Mouse (Mus musculus) NIH3T3 (cell line): ENCODE data around the gene Znhit1.
A peak's percentile ranks its signal among the peaks of the same experiment; 100 is the strongest.

Source experiments
- DNase-seq: peaks from one replicate; pipeline ENCODE4 v3.0.0-alpha.2; 2012; ENCODE audit warnings: low read depth

Znhit1 gene

DNA sequence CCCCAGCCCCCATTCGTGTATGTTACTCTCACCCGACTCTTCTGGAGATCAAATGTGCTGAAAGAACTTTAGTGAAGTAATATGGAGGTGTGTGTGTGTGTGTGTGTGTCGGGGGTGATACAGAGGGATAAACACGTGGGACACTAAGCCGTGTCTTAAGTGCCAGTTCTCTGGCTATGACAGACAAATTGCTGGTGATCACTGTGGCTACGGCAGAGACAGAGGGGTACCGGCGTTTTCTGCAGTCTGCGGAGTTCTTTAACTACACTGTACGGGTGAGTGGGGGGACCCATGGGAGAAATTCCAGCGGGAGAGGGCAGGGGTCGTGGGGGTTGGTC, at the start of gene Znhit1:
Gene Znhit1 (minus strand): TSS at position 88 of the 338 bp plus-strand sequence.
- DNase-seq: no peak

DNA sequence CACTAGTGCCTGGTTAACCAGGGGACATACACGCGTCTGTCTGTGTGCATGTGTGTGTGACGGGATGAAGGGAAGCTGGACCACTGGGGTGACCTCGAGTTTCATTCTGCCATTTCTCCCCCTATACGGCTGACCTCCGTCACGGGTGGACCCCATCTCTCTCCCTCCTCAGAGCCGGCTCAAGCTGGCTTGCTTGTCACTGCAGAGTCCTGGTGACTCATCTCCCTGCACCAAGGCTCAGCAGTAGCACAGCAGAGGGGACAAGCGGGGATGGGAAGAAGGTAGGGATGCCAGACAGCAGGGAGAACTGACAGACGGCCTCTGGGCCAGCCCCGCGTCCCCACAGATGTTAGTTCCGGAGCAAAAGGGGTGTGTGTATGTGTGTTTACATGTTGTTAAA, 48.4 kb upstream of the Znhit1 start:
- no peak for DNase-seq

DNA sequence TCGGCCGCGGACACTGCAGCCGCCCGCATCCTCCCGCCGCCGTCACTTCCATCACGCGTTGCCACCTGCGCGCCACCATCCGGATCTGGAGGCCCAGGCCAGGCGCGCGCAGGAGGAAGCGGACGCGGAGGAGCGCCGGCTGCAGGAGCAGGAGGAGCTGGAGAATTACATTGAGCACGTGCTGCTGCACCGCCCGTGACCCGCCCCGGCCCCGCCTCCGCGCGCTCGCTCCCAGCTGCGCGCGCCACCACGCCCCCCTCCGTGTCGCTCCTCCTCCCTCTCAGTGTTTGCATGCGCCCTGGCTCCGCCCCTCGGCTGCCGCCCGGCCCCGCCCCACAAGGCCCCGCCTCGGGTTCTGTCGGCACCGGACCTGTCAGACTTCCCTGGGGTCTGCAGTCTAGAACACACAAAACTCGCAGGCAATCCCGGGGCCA, 44.8 kb upstream of the Znhit1 start:
- peak; percentile 97 for DNase-seq

DNA sequence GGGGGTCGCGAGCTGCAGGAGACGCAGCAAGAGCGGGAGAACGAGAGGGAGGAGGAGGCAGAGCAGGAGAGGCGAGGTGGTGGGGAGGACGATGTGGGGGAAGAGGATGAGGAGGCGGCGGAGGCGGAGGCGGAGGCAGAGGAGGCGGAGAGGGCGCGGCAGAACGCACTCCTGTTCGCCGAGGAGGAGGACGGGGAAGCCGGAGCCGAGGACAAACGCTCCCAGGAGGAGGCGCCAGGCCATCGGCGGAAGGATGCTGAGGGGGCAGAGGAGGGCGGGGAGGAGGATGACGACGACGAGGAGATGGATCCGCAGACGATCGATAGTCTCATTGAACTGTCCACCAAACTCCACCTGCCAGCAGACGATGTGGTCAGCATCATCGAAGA, 44.2 kb upstream of the Znhit1 start:
- DNase-seq: peak; percentile 68

DNA sequence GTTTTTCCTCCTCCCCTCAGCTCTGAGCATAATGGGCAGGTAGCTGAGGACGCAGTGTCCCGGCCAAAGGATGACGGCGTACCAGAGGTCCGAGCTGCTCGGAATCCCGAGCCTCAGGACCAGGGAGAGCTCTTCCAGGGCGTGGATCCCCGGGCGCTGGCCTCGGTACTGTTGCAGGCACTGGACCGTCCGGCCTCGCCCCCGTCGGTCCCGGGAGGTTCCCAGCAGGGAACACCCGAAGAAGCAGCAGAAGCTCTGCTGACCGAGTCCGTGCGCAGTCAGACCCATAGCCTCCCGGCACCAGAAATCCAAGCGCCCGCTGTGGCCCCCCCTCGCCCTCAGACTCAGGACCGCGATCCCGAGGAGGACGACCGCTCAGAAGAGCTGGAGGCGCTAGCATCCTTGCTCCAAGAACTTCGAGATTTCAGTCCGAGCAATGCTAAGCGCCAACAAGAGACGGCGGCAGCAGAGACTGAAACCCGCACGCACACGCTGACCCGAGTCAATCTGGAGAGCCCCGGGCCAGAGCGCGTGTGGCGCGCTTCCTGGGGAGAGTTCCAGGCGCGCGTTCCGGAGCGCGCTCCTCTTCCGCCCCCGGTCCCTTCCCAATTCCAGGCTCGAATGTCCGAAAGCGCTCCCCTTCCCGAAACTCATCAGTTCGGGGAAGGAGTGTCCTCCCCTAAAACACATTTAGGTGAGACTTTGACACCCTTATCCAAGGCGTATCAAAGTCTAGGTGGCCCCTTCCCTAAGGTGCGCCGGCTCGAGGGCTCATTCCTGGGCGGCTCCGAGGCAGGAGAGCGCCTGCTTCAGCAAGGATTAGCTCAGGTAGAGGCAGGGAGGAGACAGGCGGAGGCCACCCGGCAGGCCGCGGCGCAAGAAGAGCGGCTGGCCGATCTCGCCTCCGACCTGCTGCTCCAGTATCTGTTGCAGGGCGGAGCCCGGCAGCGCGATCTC, 43.5 kb upstream of the Znhit1 start:
- DNase-seq: peak; percentile 58

DNA sequence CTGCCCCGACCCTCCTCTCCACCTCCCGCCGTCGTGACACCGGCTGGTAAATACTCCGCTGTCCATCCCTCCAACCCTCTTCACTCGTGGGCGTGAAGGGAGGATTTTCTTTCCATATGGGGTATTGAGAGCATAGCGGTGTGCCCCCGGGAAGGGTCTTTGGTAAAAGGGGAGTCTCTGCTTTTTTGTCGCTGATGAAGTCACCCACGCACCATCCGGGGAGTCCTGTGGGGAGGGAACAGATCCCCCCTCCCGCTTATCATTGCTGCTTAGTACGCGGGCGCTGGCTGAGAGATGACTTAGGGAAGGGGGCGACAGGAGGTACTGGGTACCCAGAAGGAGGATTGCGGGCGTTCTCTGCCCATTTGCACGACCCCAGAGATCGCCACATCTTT, 42.6 kb upstream of the Znhit1 start:
- no peak for DNase-seq

DNA sequence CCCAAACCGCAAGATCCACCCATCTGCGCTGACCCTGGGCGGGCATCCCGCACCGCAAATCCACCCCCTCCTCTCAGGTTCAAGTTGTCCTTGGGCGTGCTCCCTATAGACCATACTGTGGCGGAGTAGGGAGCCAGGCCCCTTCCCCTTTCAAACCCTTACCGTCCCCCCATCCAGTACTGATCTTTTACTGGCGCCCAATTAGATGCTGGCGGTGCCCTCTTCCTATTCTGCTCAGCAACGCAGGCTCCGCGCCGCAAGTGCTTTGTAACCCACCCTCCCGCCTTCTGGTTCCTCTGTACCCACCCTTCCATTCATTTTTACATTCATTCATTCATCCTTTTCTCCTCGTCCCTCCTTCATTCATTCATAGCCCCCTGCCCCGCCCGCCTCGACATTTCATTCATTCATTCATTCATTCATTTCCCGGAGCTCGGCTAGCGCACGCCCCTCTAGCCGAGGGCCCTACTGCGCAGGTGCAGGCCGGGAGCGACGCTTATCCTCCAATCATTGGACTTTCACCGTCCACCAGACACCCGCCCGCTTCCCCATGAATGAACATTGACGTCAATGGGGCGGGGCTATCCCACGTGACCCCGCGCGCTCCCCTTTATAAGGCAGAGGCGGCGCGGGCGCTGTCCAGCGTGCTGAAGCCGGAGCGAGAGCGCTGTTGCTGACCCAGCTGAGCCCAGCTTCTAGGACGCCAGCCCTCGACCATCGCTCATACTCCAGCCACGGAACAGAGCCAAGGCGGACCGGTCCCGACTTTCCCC, 42.0 kb upstream of the Znhit1 start:
- DNase-seq: peak; percentile 99

DNA sequence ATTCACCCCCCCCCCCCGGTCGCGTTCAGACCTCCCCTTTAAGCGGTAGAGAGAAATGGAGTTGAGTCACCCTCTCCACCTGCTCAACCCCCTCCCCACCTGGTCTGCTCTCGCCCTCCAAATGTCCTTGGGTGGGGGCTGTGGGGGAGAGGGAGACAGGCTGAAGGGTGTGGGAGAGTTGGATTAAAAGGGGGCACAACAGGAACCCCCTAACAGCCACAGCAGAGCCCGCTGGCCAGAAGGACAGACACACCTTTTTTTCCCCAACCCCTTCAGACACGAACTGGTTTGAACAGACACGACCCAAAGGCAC, 41.4 kb upstream of the Znhit1 start:
- DNase-seq: no peak

DNA sequence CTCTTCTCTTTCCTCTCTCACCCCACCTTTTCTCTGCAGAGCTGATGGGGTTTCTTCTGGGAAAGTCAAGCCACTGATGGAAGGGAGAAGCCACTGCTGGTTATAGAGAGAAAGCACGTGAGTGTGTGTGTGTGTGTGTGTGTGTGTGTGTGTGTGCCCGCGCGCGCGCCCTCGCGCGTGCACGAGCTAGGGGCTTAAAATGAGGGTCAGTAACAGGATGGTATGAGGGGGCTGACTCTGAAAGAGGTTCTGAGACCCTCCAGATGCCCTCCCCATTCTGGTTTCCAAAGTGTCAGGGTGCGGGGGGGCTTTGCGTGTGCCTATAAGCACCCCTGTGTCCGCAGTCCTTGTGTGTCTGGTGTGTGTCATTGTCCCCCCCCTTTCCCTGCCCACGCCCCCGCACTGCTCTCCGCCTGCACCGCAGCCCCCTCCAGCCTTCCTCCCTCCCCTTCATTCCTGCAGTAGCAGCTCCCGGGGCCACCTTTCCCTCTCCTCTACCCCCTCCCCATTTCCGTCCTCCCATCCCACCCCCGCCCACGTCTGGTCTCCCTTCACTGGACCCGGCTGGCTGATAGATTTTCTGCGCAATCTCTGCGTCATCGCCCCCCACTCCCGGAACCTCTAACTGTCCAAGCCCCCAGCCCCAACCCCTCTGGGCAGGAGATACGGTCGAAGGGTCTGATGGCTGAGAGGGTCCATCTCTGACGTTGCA, 40.9 kb upstream of the Znhit1 start:
- no peak for DNase-seq

DNA sequence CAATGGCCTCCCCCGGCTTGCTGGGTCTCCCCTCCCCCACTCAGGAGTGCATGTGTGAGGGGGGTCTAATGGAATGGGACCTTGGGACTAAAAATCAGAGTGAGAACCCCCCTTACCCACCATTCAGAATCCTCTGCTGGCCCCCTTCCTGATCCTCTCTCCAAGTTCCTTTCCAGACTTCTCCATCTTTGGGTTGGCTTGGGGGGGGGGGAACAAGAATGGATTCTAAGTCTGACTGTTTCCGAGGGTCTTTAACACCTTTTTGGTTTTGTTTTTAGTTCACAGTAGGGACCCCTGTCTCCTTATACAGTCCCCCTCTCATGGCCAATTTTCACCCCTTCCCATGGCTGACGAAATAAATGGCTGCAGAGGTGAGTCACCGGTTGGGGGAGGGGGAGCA, 38.3 kb upstream of the Znhit1 start, which contains the start of gene Vgf:
Gene Vgf (plus strand): TSS at position 301 of the 400 bp plus-strand sequence.
- no peak for DNase-seq

DNA sequence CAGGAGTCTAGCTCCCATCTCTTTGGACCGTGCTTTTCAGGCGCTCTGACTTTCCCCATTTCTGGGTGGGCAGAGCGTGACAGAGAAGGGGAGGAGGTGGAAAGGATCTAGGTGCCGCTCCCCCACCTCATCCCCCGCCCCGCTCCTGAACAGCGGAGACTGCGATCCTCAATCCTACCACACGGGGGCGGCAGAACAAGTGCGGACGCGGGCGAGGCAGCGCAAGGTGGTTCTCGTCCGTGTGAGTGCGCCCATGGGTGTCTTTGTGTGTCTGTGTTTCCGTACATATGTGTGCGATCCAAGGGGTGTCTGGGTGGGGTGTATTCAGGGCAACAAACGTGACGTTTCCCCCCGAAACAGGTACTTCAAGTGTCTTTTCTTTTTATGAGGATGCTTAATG, 37.3 kb upstream of the Znhit1 start:
- DNase-seq: peak; percentile 83

DNA sequence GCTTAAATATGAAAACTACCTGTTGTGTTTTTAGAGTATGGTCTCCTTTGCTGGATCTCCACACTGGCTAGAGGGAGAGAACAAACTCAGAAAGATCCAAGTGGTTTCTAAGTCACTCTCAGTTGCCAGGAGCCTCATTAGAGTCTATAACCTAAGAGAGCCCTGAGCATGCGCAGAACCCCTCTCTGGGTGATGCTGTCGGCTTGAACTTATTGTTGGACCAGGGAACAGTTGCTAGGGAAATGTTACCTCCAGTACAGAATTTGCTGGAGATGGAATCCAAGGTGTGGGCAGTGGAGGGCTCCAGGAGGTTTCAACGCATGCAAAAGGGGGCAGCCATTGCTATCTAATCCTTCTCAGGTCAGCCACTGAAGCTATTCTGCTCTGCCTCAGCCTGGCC, 36.5 kb upstream of the Znhit1 start:
- DNase-seq: no peak

DNA sequence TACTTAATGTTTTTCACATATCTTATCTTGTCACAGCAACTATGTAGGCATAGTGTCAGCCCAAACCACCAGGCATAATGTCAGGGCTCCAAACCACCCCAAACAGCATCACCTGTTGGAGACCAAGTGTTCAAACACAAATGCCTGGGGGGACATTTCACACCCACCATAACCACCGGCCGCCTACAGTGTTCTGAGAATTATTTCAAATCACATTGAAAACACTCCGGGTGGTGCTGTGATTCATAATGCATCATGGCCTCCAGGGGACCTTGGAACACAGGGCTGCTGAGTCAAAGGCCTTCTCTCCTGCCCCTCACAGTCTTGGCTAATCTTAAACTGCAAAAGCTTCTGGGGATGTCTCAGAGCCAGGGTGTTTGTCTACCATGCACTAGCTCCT, 28.1 kb upstream of the Znhit1 start:
- peak; percentile 89 for DNase-seq

DNA sequence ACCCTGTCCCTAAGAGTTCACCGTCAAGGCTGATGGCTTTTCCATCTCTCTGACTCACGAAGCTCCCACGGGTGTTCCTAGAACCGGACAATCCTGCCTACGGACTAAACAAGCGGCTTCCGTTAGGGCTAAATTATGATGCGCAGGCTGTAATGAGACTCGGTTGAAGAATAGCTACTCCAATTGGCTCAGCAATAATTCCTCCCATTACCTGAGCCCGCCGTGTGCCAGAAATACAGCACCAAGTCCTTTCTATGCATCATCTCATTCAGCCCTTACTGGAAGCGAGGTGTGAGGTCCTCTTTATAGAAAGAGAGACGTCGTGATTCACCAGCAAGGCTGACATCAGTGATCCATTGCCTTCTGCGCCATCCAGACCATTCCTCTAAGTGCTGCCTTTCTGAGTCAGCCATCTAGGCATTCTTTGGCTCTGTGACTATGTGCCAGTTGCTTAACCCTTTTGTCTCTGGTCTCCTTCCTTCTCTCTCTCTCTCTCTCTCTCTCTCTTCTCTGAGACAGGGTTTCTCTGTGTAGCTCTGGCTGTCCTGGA, 24.7 kb upstream of the Znhit1 start:
- DNase-seq: peak; percentile 85

DNA sequence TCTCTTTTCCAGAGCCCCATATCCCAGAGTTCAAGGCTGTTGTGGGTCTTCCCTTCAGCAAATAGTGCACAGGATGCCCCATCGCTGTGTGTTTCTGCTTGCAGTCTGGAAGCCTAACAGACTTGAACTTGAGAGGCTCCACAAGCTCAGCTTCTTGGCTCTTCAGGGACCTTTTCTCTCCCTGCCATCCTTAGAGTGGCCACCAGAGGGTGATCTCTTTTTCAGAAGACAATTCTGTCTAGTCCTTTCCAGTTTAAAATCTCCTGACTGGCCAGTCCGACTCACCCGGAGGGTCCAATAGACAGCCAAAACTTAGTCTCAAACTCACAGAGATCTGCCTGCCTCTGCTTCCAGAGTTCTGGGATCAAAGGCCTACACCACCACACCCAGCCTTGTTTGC, 22.2 kb upstream of the Znhit1 start:
- peak; percentile 83 for DNase-seq

DNA sequence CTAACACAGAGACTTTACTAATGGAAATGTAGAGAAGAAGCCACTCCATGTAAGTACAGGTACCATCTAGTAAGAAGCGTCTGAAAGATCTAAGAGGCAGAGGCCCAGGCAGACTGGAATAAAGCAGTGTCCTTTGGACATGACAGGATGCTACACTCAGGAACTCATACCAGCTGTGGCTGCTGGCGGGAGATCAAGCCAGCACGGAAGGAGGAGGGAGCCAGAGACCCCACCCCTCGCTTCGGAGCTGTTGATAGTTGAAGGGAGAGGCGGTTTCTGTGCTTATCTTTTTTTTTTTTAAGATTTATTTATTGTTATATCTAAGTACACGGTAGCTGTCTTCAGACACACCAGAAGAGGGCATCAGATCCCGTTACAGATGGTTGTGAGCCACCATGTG, 19.5 kb upstream of the Znhit1 start:
- DNase-seq: no peak

DNA sequence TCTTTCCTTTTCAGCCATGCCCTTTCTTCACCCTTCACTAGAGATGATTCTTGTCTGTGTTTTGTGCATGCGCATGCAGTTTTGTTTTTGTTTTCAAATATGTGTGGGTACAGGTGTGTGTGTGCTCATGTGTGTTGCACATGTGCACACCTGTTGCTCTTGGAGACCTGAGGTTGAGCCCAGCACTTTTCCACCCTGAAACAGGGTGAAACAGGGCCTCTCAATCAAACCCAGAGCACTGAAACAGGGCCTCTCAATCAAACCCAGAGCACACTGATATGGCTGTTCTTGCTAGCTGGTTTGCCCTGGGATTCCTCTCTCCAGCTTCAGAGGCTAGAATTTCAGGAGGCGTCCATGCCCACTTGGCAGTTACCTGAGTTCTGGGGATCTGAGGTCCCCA, 12.8 kb upstream of the Znhit1 start:
- no peak for DNase-seq

DNA sequence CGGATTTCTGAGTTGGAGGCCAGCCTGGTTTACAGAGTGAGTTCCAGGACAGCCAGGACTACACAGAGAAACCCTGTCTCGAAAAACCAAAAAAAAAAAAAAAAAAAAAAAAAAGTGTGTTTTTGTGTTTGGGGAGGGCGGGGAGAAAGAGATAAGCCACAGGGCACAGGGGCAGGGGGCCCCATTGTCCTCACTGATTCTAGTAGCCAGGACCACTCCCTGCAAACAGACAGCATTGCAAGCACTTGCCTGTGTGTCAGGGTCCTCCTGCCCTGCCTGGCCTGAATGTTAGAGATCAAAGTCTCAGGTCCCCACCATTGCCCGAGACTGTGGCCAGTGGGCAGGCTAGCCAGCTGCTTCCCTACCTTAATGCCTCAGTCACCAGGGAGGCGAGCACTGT, 11.6 kb upstream of the Znhit1 start:
- DNase-seq: no peak

DNA sequence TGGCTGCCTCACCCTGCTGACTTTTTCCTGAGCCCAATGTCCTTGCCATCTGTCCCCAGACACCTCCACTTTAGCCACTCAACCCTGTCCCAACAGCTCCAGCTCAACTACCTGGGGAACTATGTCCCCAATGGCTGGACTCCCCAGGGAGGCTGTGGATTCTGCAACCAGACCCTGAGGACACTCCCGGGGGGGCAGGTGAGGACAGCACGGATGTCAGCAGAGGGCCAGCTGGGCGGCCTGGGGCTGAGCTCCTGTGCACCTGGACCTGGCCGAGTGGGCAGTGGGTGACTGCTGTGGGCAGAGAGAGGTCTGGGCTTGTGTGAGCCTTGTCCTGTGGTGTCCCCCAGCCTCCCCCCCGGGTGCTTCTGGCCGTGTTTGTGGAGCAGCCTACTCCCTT, 2.0 kb upstream of the Znhit1 start:
- DNase-seq: no peak

DNA sequence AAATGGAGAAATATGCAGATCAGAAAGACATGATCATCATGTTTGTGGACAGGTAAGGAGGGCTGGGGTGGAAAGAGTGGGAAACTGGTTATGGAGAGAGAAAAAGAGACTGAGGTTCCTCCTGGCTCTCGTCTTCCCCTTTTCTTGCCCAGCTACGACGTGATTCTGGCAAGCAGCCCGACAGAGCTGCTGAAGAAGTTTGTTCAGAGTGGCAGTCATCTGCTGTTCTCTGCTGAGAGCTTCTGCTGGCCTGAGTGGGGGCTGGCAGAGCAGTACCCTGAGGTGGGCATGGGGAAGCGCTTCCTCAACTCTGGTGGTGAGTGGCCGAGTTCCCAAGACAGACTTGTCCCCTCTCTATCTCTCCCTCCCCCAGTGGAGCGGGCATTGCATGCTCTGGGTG, 599 bp upstream of the Znhit1 start:
- DNase-seq: peak; percentile 67

DNA sequence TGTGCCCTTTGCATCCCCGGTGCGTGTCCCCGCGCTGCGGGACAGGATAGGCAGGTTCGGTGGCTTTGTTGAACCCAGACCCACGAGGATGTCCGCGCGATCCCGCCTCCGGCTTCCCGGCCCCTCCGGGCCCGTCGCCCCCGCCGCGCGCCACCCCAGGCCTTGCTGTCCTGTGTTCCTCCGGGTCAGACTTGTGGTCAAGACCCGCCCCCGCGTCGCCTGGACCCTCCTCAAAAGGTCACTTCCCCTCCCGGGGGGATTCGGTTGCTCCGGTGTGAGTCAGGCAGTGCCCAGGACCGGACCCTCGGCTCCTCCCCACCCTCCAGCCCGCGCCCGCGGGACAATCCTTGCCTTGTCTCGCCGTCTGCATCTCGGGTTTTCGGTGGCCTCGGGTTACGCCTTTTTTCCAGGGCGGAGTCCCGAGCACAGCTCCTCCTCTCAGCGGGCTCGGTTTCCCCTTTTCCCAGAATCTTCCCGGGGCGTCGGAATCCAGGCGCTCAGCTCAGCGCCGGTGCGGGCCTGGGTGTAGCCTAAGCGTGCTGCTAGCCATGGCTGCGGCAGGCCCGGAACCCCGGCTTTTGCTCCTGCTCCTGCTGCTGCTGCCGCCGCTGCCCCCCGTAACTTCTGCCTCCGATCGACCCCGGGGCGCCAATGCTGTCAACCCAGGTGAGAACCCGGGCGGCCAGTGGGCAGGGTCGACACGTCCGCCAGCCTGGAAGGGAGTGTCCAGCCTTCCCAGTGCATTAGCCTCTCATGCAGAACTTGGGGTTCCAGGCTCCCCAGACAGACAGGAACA, 485 bp downstream of the Znhit1 start:
- DNase-seq: peak; percentile 87

DNA sequence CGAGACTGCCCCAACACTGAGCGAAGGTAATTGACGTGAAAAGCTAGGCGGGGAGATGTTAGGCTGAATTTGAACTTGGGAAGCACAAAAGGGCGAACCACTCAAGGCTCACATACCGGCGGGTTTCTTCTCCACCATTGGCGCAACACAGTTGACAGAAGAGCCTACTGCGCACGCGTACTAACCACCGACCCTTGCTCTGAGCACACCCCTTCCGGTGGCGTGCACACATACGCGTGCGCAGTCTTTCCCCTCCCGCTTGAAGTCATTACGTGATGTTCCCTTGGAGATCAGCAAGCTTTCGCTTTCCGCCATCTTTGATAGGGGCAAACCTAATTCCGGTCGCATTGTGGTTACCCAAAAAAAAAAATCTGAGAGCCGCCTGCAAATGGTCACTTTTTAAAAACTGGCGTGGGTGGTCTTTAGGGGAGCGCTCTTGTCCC, 1.1 kb downstream of the Znhit1 start, which contains the start of gene Plod3:
Gene Plod3 (plus strand): TSS at position 325 of the 443 bp plus-strand sequence.
- peak; percentile 100 for DNase-seq
